Mouse (Mus musculus) ovary, postnatal 14 days (tissue): ENCODE results near the gene Syngr2.
A peak's percentile ranks its signal among the peaks of the same experiment; 100 is the strongest.
"Not testable (repeated sequence)": the region's sequence is repeated elsewhere in the genome, so short reads cannot be mapped to it uniquely, and the experiment has no call there.

Experiments
- DNase-seq: peaks from one replicate; pipeline ENCODE4 v3.0.0; 2022; ENCODE audit warnings: low spot score

Syngr2 gene

GRCm38 (mm10) chr11:117813867-117814266 lies 4.4 kb downstream of the Syngr2 start:
- no peak for DNase-seq

GRCm38 (mm10) chr11:117814704-117815366 lies 5.4 kb downstream of the Syngr2 start:
- no peak for DNase-seq

- not testable (repeated sequence) for DNase-seq
Observed at GRCm38 (mm10) chr11:117815850-117816249, 6.4 kb downstream of the Syngr2 start.

- no peak for DNase-seq
Observed at GRCm38 (mm10) chr11:117816389-117816996, 7.0 kb downstream of the Syngr2 start.

GRCm38 (mm10) chr11:117819095-117819494 lies 9.6 kb downstream of the Syngr2 start:
- no peak for DNase-seq

- no peak for DNase-seq
Observed at GRCm38 (mm10) chr11:117820173-117820572, 10.7 kb downstream of the Syngr2 start.

GRCm38 (mm10) chr11:117821868-117822267 lies 12.4 kb downstream of the Syngr2 start:
- DNase-seq = no peak

GRCm38 (mm10) chr11:117822728-117823241 lies 13.3 kb downstream of the Syngr2 start:
- no peak for DNase-seq

GRCm38 (mm10) chr11:117823411-117823810 lies 13.9 kb downstream of the Syngr2 start:
- DNase-seq = no peak

GRCm38 (mm10) chr11:117824060-117824969 lies 14.8 kb downstream of the Syngr2 start:
- peak; percentile 73 for DNase-seq

GRCm38 (mm10) chr11:117825333-117826101 lies 16.0 kb downstream of the Syngr2 start, which contains the start of the genes Afmid and Tk1:
TSS of gene Afmid (plus strand) at chr11:117825924.
TSS of gene Tk1 (minus strand) at chr11:117826092.
- no peak for DNase-seq

GRCm38 (mm10) chr11:117826164-117826563 lies 16.7 kb downstream of the Syngr2 start:
- DNase-seq = no peak

GRCm38 (mm10) chr11:117826916-117827315 lies 17.4 kb downstream of the Syngr2 start:
- no peak for DNase-seq

- no peak for DNase-seq
Observed at GRCm38 (mm10) chr11:117827386-117827785, 17.9 kb downstream of the Syngr2 start.

- DNase-seq = no peak
Observed at GRCm38 (mm10) chr11:117828149-117828887, 18.9 kb downstream of the Syngr2 start.

GRCm38 (mm10) chr11:117828888-117829604 lies 19.6 kb downstream of the Syngr2 start:
- DNase-seq = no peak

- no peak for DNase-seq
Observed at GRCm38 (mm10) chr11:117829671-117830215, 20.3 kb downstream of the Syngr2 start.

- DNase-seq = no peak
Observed at GRCm38 (mm10) chr11:117830401-117830800, 20.9 kb downstream of the Syngr2 start.

GRCm38 (mm10) chr11:117832086-117832969 lies 22.9 kb downstream of the Syngr2 start:
- DNase-seq = no peak
